In genomic region chr9:75004203-75004602, GRCm38 (mm10) we compare ENCODE assay signal across 30 mouse cellular contexts. TPM values are rescaled to one million over a fixed set of nuclear protein-coding genes. Genes with fewer than 3 reads are reported as not detected.
DNase-seq lines count a peak whose midpoint lies in the region; ATAC-seq and TF ChIP-seq lines count a peak whose summit lies in the region.
"Had no signal": no experiment of that assay in that cellular context is flagged by ENCODE, and none has a peak within 500 bp of the region (broad histone marks: within the 10 kb centered on the region; RNA-seq: fewer than 3 reads in every experiment).

No protein-coding gene starts in this region.

- peak; percentile 15 for DNase-seq in heart, postnatal 0 days (ENCODE audit: low spot score)
- DNase-seq in ovary, postnatal 36 days (ENCODE audit: low spot score): peak; percentile 56
- DNase-seq in ovary, postnatal 14 days (ENCODE audit: low spot score): no peak
- DNase-seq in adrenal gland, postnatal 25 days: peak; percentile 58
- DNase-seq in testis, postnatal 14 days (ENCODE audit: low spot score): peak; percentile 51
- no peak for DNase-seq in cerebellum, adult 9-10 months
- DNase-seq: B cell, adult 2 months; cerebellum, adult 11 months; cerebellum, adult 9-11 months; embryo, embryonic 11 days; kidney, adult 8-10 months; lung, adult 2 months; lung, postnatal 10 days; right cerebral cortex, postnatal 4 days had no signal

- peaks cover 27% of the 10 kb centered on the region for H3K36me3 ChIP-seq in heart, postnatal 0 days (replicated peaks; ENCODE audit: control insufficient read depth, insufficient read depth, low read length)
- no peaks in the 10 kb centered on the region for H3K36me3 ChIP-seq in heart, embryonic 11.5 days (ENCODE audit: control insufficient read depth, insufficient read depth, low read length)
- H3K36me3 ChIP-seq in midbrain, embryonic 16.5 days (ENCODE audit: control insufficient read depth, insufficient read depth, low read length): peaks cover 11% of the 10 kb centered on the region
- H3K36me3 ChIP-seq: intestine, embryonic 15.5 days; limb, embryonic 10.5 days had no signal

- ATAC-seq in heart, postnatal 0 days (ENCODE audit: insufficient read depth, low read depth): no peak
- ATAC-seq in heart, embryonic 11.5 days (replicated peaks; ENCODE audit: insufficient number of reproducible peaks, low FRiP score, low TSS enrichment): no peak
- ATAC-seq in midbrain, embryonic 16.5 days: no peak
- ATAC-seq: forebrain, embryonic 16.5 days; hindbrain, postnatal 0 days; intestine, embryonic 15.5 days; midbrain, embryonic 13.5 days had no signal

- no peak for TF ChIP-seq EP300 in heart, postnatal 0 days (IDR thresholded peaks at IDR 0.05; ENCODE audit: low read depth)

- H3K27me3 ChIP-seq in heart, postnatal 0 days (ENCODE audit: control insufficient read depth, insufficient read depth, low read length): no peaks in the 10 kb centered on the region
- no peaks in the 10 kb centered on the region for H3K27me3 ChIP-seq in heart, embryonic 11.5 days (ENCODE audit: control insufficient read depth, insufficient read depth, low read length)
- no peaks in the 10 kb centered on the region for H3K27me3 ChIP-seq in midbrain, embryonic 16.5 days (ENCODE audit: control insufficient read depth, insufficient read depth, low read depth, low read length)
- H3K27me3 ChIP-seq: embryonic facial prominence, embryonic 13.5 days; hindbrain, embryonic 12.5 days; intestine, embryonic 15.5 days; limb, embryonic 15.5 days; midbrain, embryonic 13.5 days had no signal

- H3K4me2 ChIP-seq in heart, postnatal 0 days (ENCODE audit: low read depth, low read length): no peak overlapping the region
- H3K4me2 ChIP-seq in heart, embryonic 11.5 days: no peak overlapping the region
- H3K4me2 ChIP-seq in midbrain, embryonic 16.5 days (ENCODE audit: low read length): no peak overlapping the region
- H3K4me2 ChIP-seq: embryonic facial prominence, embryonic 13.5 days; hindbrain, embryonic 12.5 days; intestine, embryonic 15.5 days; limb, embryonic 15.5 days; midbrain, embryonic 13.5 days had no signal

- H3K27ac ChIP-seq in heart, postnatal 0 days (ENCODE audit: low read depth): no peak overlapping the region
- H3K27ac ChIP-seq in heart, embryonic 11.5 days (ENCODE audit: low read depth, low read length): no peak overlapping the region
- no peak overlapping the region for H3K27ac ChIP-seq in midbrain, embryonic 16.5 days (ENCODE audit: low read length)
- H3K27ac ChIP-seq: embryonic facial prominence, embryonic 13.5 days; forebrain, embryonic 10.5 days; heart, embryonic 10.5 days; hindbrain, embryonic 12.5 days; hindbrain, postnatal 0 days; intestine, embryonic 15.5 days; kidney, postnatal 0 days; limb, embryonic 10.5 days; limb, embryonic 15.5 days; liver, embryonic 14.5 days; macrophage; midbrain, embryonic 13.5 days; stomach, postnatal 0 days had no signal

- peaks cover 15% of the 10 kb centered on the region for H3K4me1 ChIP-seq in heart, postnatal 0 days (ENCODE audit: control insufficient read depth, insufficient read depth)
- H3K4me1 ChIP-seq in heart, embryonic 11.5 days (ENCODE audit: control insufficient read depth, insufficient read depth, low read length): no peaks in the 10 kb centered on the region; the same call in 1 of the 2 replicates
- no peaks in the 10 kb centered on the region for H3K4me1 ChIP-seq in midbrain, embryonic 16.5 days (ENCODE audit: control insufficient read depth, insufficient read depth, low read length)
- H3K4me1 ChIP-seq: forebrain, embryonic 10.5 days; hindbrain, embryonic 12.5 days; limb, embryonic 10.5 days; midbrain, embryonic 13.5 days had no signal

- no peak overlapping the region for H3K4me3 ChIP-seq in heart, postnatal 0 days (ENCODE audit: low read depth, low read length)
- H3K4me3 ChIP-seq in heart, embryonic 11.5 days (ENCODE audit: low read depth, low read length): no peak overlapping the region
- no peak overlapping the region for H3K4me3 ChIP-seq in midbrain, embryonic 16.5 days (ENCODE audit: low read depth, low read length)
- H3K4me3 ChIP-seq: embryonic facial prominence, embryonic 13.5 days; forebrain, embryonic 10.5 days; heart, embryonic 10.5 days; hindbrain, embryonic 12.5 days; intestine, embryonic 15.5 days; limb, embryonic 10.5 days; limb, embryonic 15.5 days; midbrain, embryonic 13.5 days had no signal

- 72% methylated on average over 10 of the region's 10 CpGs for WGBS in heart, postnatal 0 days
- 84% methylated on average over 10 of the region's 10 CpGs for WGBS in heart, embryonic 11.5 days (ENCODE audit: insufficient replicate concordance)
- 88% methylated on average over 10 of the region's 10 CpGs for WGBS in midbrain, embryonic 16.5 days

- TF ChIP-seq CTCF in heart, postnatal 0 days (IDR thresholded peaks at IDR 0.05; ENCODE audit: low read depth): no peak

- no peaks in the 10 kb centered on the region for H3K9me3 ChIP-seq in heart, postnatal 0 days (replicated peaks; ENCODE audit: control insufficient read depth, low read length)
- H3K9me3 ChIP-seq in heart, embryonic 11.5 days (replicated peaks; ENCODE audit: control insufficient read depth, low read length): no peaks in the 10 kb centered on the region
- no peaks in the 10 kb centered on the region for H3K9me3 ChIP-seq in midbrain, embryonic 16.5 days (replicated peaks; ENCODE audit: control insufficient read depth, low read length, poor library complexity, severe bottlenecking)
- H3K9me3 ChIP-seq: embryonic facial prominence, embryonic 13.5 days; forebrain, embryonic 10.5 days; heart, embryonic 10.5 days; hindbrain, embryonic 12.5 days; intestine, embryonic 15.5 days; limb, embryonic 10.5 days; limb, embryonic 15.5 days; midbrain, embryonic 13.5 days had no signal

- no peak overlapping the region for H3K9ac ChIP-seq in heart, postnatal 0 days (replicated peaks; ENCODE audit: low read depth, low read length)
- H3K9ac ChIP-seq in heart, embryonic 11.5 days (ENCODE audit: low read depth, low read length): no peak overlapping the region
- H3K9ac ChIP-seq in midbrain, embryonic 16.5 days (ENCODE audit: low read depth, low read length): no peak overlapping the region
- H3K9ac ChIP-seq: embryonic facial prominence, embryonic 13.5 days; hindbrain, embryonic 12.5 days; intestine, embryonic 15.5 days; limb, embryonic 15.5 days; liver, embryonic 14.5 days; midbrain, embryonic 13.5 days had no signal

RNA-seq across cellular contexts. Expression of gene Arpp19, which starts 33.2 kb away (rescaled TPM):
- total RNA-seq in heart, postnatal 0 days (2014; rRNA removed; ENCODE audit: low replicate concordance): 24.3 and 44.3 TPM in 2 replicates
- 229 and 244 TPM in 2 replicates for polyA plus RNA-seq in heart, postnatal 0 days (2015; fragmentation: Nextera tagmentation; extraction: Ambion mirVana)
- polyA plus RNA-seq in heart, embryonic 11.5 days (2014; fragmentation: Nextera tagmentation; extraction: Ambion mirVana): 262 and 278 TPM in 2 replicates
- total RNA-seq in adrenal gland, postnatal 25 days (2021): 303 and 351 TPM in 2 replicates
- 208 and 215 TPM in 2 replicates for polyA plus RNA-seq in midbrain, embryonic 16.5 days (2015; fragmentation: Nextera tagmentation; extraction: Ambion mirVana)

RNA-seq across cellular contexts. Expression of gene Fam214a, which starts 51.5 kb away (rescaled TPM):
- 14.4 and 20.8 TPM in 2 replicates for total RNA-seq in heart, postnatal 0 days (2014; rRNA removed; ENCODE audit: low replicate concordance)
- polyA plus RNA-seq in heart, postnatal 0 days (2015; fragmentation: Nextera tagmentation; extraction: Ambion mirVana): 12.4 and 13.3 TPM in 2 replicates
- 9.7 and 9.9 TPM in 2 replicates for polyA plus RNA-seq in heart, embryonic 11.5 days (2014; fragmentation: Nextera tagmentation; extraction: Ambion mirVana)
- total RNA-seq in adrenal gland, postnatal 25 days (2021): 110 and 125 TPM in 2 replicates
- polyA plus RNA-seq in midbrain, embryonic 16.5 days (2015; fragmentation: Nextera tagmentation; extraction: Ambion mirVana): 22.7 and 25.3 TPM in 2 replicates

Comparison
In these comparisons a context has a peak if more than half of its experiments do, and no peak if none do; other contexts are left out.
1. DNase-seq: peak in heart, postnatal 0 days (single experiment), ovary, postnatal 36 days (single experiment), adrenal gland, postnatal 25 days (single experiment) and testis, postnatal 14 days (single experiment); none in ovary, postnatal 14 days (single experiment) and cerebellum, adult 9-10 months (single experiment).